Mouse (Mus musculus): ENCODE measurements around the gene Rflna.

GRCm38 (mm10) chr5:125052603-125053488 lies 49.8 kb downstream of the Rflna start:
- no peak for TF ChIP-seq CTCF (IDR thresholded peaks at IDR 0.05; ENCODE audit: borderline replicate concordance, control insufficient read depth, extremely low read depth, insufficient read depth, low read length, poor library complexity)
- no peak for TF ChIP-seq POLR2A (IDR thresholded peaks at IDR 0.05; ENCODE audit: control insufficient read depth, extremely low read depth, insufficient read depth, low read length, poor library complexity)

Measured in thymus, adult 2 months (tissue).